Mouse (Mus musculus) 3134 (cell line): ENCODE data around the gene Mamdc2.
"Not testable (repeated sequence)": the region's sequence is repeated elsewhere in the genome, so short reads cannot be mapped to it uniquely, and the experiment has no call there.

Experiments
- DNase-seq: peaks from one replicate; pipeline ENCODE4 v3.0.0-alpha.2; 2011; ENCODE audit warnings: low spot score; ENCODE audit not compliant: insufficient read length; ENCODE audit errors: extremely low read depth

Gene Mamdc2

DNA sequence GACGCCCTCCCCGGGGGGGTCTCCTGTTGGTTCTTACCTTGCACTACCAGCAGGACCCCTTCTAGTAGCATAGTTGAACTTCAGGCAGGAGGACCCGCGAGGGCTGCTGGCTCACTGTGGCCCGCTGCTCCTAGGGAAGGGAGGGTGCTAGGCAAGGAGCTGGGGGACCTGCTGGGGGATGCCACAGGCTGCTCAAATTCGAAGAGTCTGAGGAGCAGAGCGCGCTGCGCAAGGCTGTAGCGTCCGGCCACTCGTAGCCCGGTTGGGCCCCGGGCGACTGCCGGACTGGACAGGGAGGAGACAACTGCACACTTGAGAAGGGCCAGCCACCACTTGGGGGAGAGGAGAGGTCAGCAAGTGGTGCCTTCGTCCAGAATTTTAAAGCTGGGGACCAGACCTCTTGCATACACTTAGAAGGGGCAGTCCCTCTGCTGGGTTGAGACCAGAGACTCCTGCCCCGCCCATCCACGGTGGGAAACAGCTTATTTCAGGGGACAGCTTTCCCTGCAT is at the start of gene Mamdc2:
Gene Mamdc2, minus strand, starts transcription at position 455 of the 510 bp plus-strand sequence.
- no peak for DNase-seq

DNA sequence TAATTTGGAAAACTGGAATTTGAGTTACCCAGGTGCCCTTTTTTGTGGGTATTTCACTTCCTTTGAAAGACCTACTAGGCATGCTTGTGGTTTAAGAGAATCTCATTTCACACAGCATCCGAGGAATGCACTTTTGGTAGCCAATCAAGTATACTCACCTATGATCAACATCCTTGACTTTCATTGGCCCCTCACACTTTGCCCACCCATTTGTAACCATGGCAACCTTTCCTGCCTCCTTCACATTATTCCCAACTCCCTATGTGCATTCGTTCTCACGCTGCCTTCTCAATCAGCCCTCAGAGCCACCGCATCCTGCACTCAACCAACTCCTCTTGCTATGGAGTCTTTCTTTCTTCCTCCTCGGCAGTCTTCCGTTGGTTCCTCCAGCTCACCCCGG is 49.8 kb upstream of the Mamdc2 start:
- no peak for DNase-seq

- DNase-seq, result no peak
Observed at GRCm38 (mm10) chr19:23497171-23497917, 49.1 kb upstream of the Mamdc2 start.

GRCm38 (mm10) chr19:23496536-23496935 is 48.3 kb upstream of the Mamdc2 start:
- no peak for DNase-seq

GRCm38 (mm10) chr19:23492663-23493062 is 44.4 kb upstream of the Mamdc2 start:
- DNase-seq, result no peak

DNA sequence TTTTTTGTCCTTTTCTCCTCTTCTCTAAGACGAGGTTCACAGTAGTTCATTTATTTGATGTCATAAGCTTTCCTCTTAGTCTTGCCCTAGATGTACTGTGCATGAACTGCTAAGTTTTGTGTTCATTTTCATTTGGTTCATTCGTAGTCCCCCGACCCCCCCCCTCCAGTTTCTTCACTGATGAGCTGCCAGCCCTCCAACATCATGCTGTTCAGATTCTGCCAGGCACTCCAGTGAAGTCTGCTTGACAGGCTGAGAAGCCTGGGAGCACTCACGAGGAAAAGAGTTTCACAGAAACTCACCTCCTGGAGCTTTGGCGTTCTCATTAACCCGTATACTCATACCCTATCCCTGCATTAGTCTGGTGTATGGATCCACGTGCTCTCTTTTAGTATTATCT is 42.5 kb upstream of the Mamdc2 start:
- DNase-seq, result not testable (repeated sequence)

- no peak for DNase-seq
Observed at GRCm38 (mm10) chr19:23489780-23490179, 41.5 kb upstream of the Mamdc2 start.

GRCm38 (mm10) chr19:23487421-23487820 is 39.2 kb upstream of the Mamdc2 start:
- DNase-seq, result no peak

DNA sequence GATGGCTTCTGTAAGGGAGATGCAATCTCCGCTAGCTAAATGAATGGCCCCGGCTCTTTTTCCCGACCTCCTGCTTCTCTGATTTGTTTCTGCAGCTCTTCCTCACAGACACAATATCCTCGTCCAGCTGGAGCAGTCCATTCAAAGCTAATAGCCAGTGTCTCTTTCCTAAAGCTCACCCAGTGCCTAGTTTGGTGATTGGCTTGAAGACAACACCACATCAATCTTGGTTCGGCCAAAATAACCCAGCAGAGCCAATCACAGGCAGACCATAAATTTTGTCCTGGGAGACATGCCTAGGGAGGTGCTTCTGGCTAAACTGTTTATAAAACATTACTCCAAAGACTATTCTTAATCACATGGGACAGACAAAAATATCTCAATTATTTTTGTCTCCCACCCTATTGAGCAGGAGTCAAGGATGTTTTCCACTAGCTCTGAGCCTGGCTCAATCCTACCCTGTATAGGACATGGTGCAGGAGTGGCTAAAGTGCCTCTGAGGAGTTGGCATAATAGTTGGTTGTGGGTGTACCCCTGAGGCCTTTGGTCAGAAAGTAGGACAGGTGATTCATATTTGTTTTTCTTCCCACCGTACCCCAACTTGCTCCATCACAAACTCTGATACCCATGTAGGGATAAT is 38.5 kb upstream of the Mamdc2 start:
- DNase-seq, result no peak

DNA sequence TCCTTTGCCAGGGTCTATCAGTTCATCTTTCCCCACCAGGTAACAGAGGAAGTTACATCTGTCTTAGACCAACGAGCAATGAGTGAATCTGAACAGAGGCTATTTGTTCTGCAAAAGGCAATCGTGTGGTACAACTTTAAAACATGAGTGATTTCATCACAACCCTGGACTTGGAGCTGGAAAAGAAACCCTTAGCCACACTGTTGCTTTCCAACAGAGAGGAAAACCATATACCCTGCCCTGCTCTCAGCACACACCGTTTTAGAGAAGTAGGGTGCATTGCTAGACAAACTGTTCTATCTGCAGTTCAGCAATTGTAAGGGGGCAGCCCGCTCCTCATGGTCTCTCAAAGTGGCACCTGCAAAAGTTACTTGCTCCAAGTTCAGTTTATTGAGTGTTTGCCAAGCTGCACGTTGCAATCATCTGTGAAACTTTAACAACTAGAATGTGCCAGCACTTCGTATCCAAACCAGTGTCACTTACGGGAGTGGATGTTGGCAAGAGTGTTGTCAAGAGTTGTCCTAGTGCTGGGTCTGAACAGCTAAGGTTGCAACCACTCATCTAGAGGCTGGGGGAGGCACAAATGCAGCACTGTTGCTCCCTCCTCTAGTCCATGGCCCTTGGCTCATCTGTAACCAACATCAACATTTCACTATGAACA is 37.8 kb upstream of the Mamdc2 start:
- DNase-seq, result no peak

- not testable (repeated sequence) for DNase-seq
Observed at GRCm38 (mm10) chr19:23482571-23482970, 34.3 kb upstream of the Mamdc2 start.

GRCm38 (mm10) chr19:23479597-23479967 is 31.3 kb upstream of the Mamdc2 start:
- no peak for DNase-seq

- no peak for DNase-seq
Observed at GRCm38 (mm10) chr19:23478895-23479596, 30.8 kb upstream of the Mamdc2 start.

DNA sequence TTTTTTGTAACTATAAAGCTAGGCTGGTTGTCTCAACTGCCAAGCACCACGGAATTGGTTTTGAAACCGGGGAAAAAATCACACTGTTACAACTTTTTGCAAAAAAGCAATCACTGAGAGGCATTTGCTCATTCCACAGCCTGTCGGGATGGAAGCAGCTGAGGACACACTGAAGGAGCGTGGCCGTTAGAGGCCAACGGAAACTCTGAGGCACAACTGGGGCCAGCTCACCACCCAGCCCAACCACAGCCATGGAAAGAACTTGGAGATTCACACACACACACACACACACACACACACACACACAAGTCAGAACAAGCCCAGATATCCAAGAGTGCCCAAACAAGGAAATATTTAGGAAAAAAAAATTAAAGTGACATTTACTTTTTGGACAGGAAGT is 29.6 kb upstream of the Mamdc2 start:
- DNase-seq, result no peak

DNA sequence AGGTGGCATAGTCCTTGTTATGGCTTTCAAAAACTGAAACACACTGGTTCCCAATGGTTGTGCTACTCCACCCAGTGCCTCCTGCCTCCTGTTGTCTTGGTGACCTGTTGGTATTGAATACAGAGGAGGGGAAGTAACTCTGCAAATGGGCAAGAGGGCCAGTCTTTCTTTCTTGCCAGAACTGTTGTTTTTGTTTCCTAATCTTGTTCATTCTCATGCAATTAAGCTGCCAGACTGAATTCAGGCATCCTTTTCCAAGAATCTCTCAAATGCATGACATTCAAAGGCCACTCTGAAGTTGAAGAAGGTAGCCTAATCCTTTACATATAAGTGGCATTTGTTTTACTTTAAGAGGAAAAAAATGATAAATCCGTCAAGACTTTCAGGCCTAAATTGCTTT is 19.6 kb upstream of the Mamdc2 start:
- DNase-seq, result no peak

- no peak for DNase-seq
Observed at GRCm38 (mm10) chr19:23467011-23467410, 18.8 kb upstream of the Mamdc2 start.

GRCm38 (mm10) chr19:23457492-23457891 is 9.2 kb upstream of the Mamdc2 start:
- no peak for DNase-seq

DNA sequence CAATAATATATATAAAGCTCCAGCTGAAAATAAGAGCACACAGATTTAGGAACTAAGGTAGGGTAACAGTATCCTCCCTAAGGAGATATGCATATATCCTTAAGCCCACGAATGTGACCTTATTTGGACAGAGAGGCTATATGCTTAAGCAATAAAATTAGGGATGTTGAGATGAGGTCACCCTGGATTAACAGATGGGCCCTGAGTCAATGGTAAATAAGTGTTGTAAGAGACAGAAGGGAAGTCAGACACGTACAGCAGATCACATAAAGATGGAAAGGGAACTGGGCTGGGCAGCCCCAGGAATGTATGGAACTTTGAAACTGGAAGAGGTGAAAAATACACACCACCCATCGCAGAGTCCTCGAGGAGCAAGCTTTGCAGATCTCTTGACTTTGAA is 3.1 kb upstream of the Mamdc2 start:
- DNase-seq, result no peak

DNA sequence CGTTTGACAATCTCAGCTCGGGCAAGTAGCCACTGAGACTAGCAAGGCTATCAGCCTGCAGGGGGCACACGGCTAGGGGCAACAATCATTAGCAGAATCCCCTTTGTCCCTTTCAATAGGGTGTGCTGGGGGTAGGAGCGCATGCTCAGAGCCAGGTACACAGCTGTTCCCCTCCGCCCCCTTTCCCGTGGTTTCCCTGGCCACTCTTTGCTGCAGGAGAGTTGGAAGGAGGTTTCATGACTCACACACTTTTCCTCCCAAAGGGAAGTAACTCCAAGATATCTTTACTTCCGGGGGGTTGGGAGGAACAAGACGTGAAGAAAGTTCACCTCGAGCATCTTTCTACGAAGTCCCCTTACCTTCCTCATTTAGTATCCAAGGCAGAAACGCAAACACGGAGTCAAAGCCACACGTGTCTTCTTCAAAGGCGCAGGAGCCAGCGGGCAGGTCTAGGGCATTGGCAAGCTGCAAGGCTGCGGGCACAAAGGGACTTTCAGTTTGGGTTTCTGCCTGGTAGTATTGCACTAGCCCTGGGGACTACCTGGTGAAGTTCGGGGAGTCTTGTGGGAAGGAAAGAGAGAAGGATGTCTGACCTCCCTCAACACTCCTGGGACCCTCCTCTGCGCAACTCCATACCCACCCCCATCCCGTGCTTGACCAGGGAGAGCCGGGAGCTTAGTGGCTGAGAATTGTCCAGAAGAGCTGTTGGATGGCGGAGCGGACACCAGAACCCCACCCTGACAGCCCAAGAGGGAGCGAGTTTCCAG is 838 bp downstream of the Mamdc2 start:
- DNase-seq, result no peak
